Mouse (Mus musculus) kidney, postnatal 10 days (tissue): ENCODE results near the gene Zfp729a.
A peak's percentile ranks its signal among the peaks of the same experiment; 100 is the strongest.
"Not testable (repeated sequence)": the region's sequence is repeated elsewhere in the genome, so short reads cannot be mapped to it uniquely, and the experiment has no call there.

Source experiments
- DNase-seq: peaks from one replicate; pipeline ENCODE4 v3.0.0; 2021; ENCODE audit warnings: mixed read lengths

Gene Zfp729a

GRCm38 (mm10) chr13:67637294-67638007 is at the start of gene Zfp729a, which contains the start of gene Gm49345:
Gene Zfp729a (minus strand): TSS chr13:67637791.
Gene Gm49345 (minus strand): TSS chr13:67637769.
- peak; percentile 91 for DNase-seq

GRCm38 (mm10) chr13:67686971-67687370 is 49.4 kb upstream of the Zfp729a start, which contains the start of gene Zfp738:
Gene Zfp738 (minus strand): TSS chr13:67687071.
- DNase-seq, result no peak

DNA sequence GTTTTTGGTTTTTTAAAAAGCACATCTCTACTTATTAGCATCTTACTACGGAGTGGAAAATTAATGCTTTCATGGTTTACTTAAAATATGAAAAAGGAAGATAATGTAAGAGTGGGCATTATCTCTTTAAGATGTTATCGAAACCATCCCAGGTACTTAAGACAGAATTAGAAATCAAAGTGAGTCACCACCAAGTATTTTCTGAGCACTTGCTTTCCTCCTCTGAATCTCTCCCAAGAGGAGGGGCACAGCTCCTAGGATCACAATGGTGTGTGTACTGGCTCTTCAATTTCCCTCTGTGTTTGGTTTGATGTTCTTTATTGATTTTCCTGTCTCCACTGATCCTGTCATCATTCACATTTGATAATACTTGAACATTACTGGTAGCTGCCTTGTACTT is 46.2 kb upstream of the Zfp729a start:
- DNase-seq, result not testable (repeated sequence)

- DNase-seq, result peak; percentile 91
These were observed 45.6 kb upstream of the Zfp729a start for GRCm38 (mm10) chr13:67682959-67683735.

GRCm38 (mm10) chr13:67674902-67675301 is 37.3 kb upstream of the Zfp729a start:
- DNase-seq, result no peak

GRCm38 (mm10) chr13:67652496-67652895 is 14.9 kb upstream of the Zfp729a start:
- DNase-seq, result no peak

DNA sequence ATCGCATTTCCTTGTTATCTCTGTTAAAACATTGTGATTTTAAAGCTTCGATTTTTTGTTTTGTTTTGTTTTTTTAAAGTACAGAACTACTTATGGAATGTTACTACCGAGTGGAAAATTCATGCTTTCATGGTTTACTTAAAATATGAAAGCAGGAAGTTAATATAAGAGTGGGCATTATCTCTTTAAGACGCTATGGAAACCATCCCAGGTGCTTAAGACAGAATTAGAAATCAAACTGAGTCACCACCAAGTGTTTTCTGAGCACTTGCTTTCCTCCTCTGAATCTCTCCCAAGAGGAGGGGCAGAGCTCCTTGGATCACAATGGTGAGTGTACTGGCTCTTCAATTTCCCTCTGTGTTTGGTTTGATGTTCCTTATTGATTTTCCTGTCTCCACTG is 27.5 kb downstream of the Zfp729a start:
- no peak for DNase-seq

GRCm38 (mm10) chr13:67609066-67609876 is 28.3 kb downstream of the Zfp729a start, which contains the start of gene Zfp729b:
Gene Zfp729b (minus strand): TSS chr13:67609707.
- DNase-seq, result peak; percentile 95

GRCm38 (mm10) chr13:67572591-67573189 is 64.9 kb downstream of the Zfp729a start:
- no peak for DNase-seq
